Mouse (Mus musculus) lung, postnatal 0 days (tissue): ENCODE data around the gene Pld5. TPM values are rescaled to one million over a fixed set of nuclear protein-coding genes. Genes with fewer than 3 reads are reported as not detected.

Experiments
- ATAC-seq: fragments of 200-750 bp; cut with Nextera tagmentation; 2 replicates; pipeline ENCODE4 v1.8.0; 2017; ENCODE audit warnings: moderate library complexity
- DNase-seq: peaks from one replicate; pipeline ENCODE4 v3.0.0-alpha.2; 2016; ENCODE audit warnings: low spot score
- H3K27ac ChIP-seq: fragments of 300-500 bp; sonication (generic); 2 replicates; pipeline ENCODE4 v1.5.1; 2014; ENCODE audit warnings: antibody characterized with exemption, mild to moderate bottlenecking, low read length, mixed read lengths
- H3K27me3 ChIP-seq: fragments of 300-500 bp; sonication (generic); replicated peaks from 2 replicates; pipeline ENCODE4 v1.6.1; 2014; ENCODE audit warnings: low read length, mixed read lengths; ENCODE audit not compliant: insufficient read depth
- H3K36me3 ChIP-seq: fragments of 300-500 bp; sonication (generic); 2 replicates; pipeline ENCODE4 v1.6.1; 2014; ENCODE audit warnings: low read length, mixed read lengths; ENCODE audit not compliant: insufficient read depth
- H3K4me1 ChIP-seq: fragments of 300-500 bp; sonication (generic); 2 replicates; pipeline ENCODE4 v1.6.1; 2014; ENCODE audit warnings: antibody characterized with exemption, low read depth, low read length, mixed read lengths; ENCODE audit not compliant: insufficient read depth
- H3K4me2 ChIP-seq: fragments of 300-500 bp; sonication (generic); replicated peaks from 2 replicates; pipeline ENCODE4 v1.6.1; 2014; ENCODE audit warnings: low read depth, mild to moderate bottlenecking, low read length, moderate library complexity, mixed read lengths
- H3K4me3 ChIP-seq: fragments of 300-500 bp; sonication (generic); 2 replicates; pipeline ENCODE4 v1.5.1; 2014; ENCODE audit warnings: low read depth, low read length
- H3K9ac ChIP-seq: fragments of 300-500 bp; sonication (generic); replicated peaks from 2 replicates; pipeline ENCODE4 v1.6.1; 2014; ENCODE audit warnings: low read depth, mild to moderate bottlenecking
- H3K9me3 ChIP-seq: fragments of 300-500 bp; sonication (generic); 2 replicates; pipeline ENCODE4 v1.6.1; 2016; ENCODE audit warnings: low read length, mixed read lengths
- CTCF ChIP-seq: IDR thresholded peaks from 2 replicates; pipeline ENCODE4 v1.5.1; 2016; ENCODE audit warnings: antibody characterized with exemption, mild to moderate bottlenecking
- EP300 ChIP-seq: IDR thresholded peaks from 2 replicates; pipeline ENCODE4 v1.6.1; 2016; ENCODE audit warnings: antibody characterized with exemption, mild to moderate bottlenecking, control low read depth
- WGBS: fragments of 180-500 bp; shearing (Covaris S2); extraction: QIAGEN DNeasy Blood & Tissue Kit; methylation state at CpG from one replicate; pipeline ENCODE4 v1.1.7; 2014; 5-methylcytosine and 5-hydroxymethylcytosine counted together
- polyA plus RNA-seq: library from polyadenylated mRNA; unstranded; fragments of >200 nt; fragmentation: Nextera tagmentation; extraction: Ambion mirVana; gene quantifications from 2 replicates; pipeline ENCODE4 v1.2.1, GENCODE M21; 2015

Gene Pld5
- polyA plus RNA-seq, 1 experiment from 2014 or later, result 0.26 TPM

DNA sequence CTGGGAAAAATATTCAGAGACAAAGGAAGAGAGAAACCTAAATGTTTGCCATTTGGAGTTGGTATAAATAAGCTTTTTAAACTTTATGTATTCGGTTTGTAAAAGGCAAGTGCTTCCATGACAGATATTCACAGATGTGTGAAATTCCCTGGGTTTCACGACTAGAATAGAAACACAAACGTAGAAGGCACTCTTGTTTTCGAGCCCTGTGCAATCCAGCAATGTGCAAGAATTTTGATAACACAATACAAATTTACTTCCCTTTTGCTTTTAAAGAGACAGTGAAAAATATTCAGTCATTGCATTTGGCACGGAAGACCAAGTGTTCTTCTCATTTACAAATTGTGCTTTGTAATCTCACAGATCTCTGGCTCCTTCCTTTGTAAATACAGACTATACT lies 200.6 kb downstream of the Pld5 start:
- no peaks in the 10 kb centered on the region for H3K9me3 ChIP-seq
- no peak overlapping the region for H3K27ac ChIP-seq
- DNase-seq, result peak; percentile 26
- no peak for ATAC-seq
- H3K4me2 ChIP-seq, result no peak overlapping the region
- no peak overlapping the region for H3K4me3 ChIP-seq
- H3K27me3 ChIP-seq, result no peaks in the 10 kb centered on the region
- H3K36me3 ChIP-seq, result no peaks in the 10 kb centered on the region
- no peaks in the 10 kb centered on the region; the same call in 1 of the 2 replicates for H3K4me1 ChIP-seq
- H3K9ac ChIP-seq, result no peak overlapping the region
- WGBS, result 11% methylated on average over 5 of the region's 5 CpGs
- TF ChIP-seq EP300, result no peak
- TF ChIP-seq CTCF, result no peak

DNA sequence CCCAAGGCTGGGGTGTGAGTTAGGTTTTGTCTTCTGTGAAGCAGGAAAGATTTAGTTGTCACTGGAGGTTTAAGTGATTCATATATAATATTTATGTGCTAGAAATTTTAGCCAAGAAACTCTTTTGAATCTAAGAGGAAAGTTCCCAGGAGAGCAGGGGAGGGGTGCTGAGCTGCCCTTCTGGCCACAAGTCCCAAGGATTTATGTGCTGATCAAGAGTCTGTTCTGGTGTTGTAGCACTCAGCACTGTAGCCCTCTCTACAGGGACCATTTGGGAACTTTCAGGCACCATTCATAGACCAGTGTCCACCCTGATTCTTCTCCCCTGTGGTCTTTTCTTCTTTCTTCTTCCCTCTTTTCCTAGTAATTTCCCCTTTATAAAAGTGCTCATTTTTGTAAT lies 209.8 kb downstream of the Pld5 start:
- Histone ChIP-seq H3K9ac (no peak overlapping the region), H3K27ac (no peak overlapping the region), H3K36me3 (no peaks in the 10 kb centered on the region), H3K27me3 (no peaks in the 10 kb centered on the region), H3K4me3 (no peak overlapping the region), H3K9me3 (no peaks in the 10 kb centered on the region), H3K4me2 (no peak overlapping the region), H3K4me1 (no peaks in the 10 kb centered on the region)
- DNase-seq (no peak), ATAC-seq (no peak)
- TF ChIP-seq EP300 (no peak), CTCF (no peak)

DNA sequence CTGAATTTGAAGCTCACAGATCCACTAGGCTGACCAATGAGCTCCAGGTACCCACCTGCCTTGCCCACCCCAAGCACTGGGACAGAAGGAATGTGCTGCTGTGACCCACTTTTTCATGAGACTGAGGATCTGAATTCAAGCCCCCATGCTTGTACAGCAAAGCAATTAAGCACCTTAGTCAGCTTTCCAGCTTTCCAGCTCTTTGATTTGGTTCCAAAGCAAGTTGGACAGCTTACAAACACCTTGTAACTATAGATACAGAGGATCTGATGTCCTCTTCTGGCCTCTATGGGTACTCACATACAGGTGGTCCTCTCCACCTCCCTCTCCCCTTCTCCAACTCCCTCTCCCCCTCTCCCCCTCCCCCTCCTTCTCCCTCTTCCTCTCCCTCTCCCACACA lies 210.6 kb downstream of the Pld5 start:
- Histone ChIP-seq H3K4me3 (no peak overlapping the region), H3K27me3 (no peaks in the 10 kb centered on the region), H3K4me1 (no peaks in the 10 kb centered on the region), H3K9ac (no peak overlapping the region), H3K4me2 (no peak overlapping the region), H3K9me3 (no peaks in the 10 kb centered on the region), H3K36me3 (no peaks in the 10 kb centered on the region), H3K27ac (no peak overlapping the region)
- TF ChIP-seq EP300 (no peak), CTCF (no peak)
- ATAC-seq (no peak), DNase-seq (no peak)

DNA sequence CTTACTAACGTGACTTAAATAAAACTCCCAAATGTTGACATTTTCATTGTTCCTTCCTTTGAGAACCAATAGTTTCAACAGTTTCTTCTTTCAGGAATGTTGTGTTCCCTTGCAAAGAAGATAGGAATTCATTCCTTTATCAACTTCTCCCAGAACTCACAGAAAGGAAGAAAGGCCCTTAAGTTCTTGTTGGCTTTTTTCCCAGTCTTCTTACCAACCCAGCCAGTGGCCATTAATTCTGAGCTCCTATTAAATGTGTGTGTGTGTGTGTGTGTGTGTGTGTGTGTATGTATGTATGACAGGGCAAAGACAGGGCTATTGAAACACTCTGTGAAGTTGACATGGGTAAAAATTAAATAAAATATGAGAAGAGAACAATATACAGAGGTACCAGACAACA lies 221.5 kb downstream of the Pld5 start:
- ATAC-seq (no peak), DNase-seq (peak; percentile 29)
- H3K4me2 ChIP-seq, result no peak overlapping the region
- no peaks in the 10 kb centered on the region for H3K9me3 ChIP-seq
- H3K4me3 ChIP-seq, result no peak overlapping the region
- no peaks in the 10 kb centered on the region for H3K36me3 ChIP-seq
- WGBS, result 6% methylated on average over 1 of the region's 1 CpGs
- no peaks in the 10 kb centered on the region for H3K27me3 ChIP-seq
- no peak overlapping the region for H3K27ac ChIP-seq
- TF ChIP-seq CTCF (no peak), EP300 (no peak)
- H3K4me1 ChIP-seq, result no peaks in the 10 kb centered on the region
- H3K9ac ChIP-seq, result no peak overlapping the region

DNA sequence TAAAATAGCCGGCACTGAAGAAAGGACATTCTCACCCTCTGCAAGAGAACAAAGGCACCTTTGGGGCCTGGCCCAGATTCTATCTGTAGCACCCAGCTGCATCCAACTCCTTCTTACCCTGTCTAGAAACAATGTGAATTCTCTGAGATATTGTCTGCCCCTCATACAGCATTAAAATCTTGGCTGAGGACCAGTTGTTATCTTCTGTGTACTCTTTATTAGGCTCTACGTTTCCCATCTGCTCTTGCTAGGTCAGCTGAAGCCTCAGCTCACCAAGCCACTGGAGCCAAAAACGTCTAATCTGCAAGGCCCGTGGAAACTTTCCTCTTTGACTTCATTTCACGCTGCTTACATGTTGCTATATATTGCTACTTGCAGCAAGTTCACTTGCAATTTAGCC lies 228.1 kb downstream of the Pld5 start:
- Histone ChIP-seq H3K4me3 (no peak overlapping the region), H3K27me3 (no peaks in the 10 kb centered on the region), H3K27ac (no peak overlapping the region), H3K4me2 (no peak overlapping the region), H3K36me3 (no peaks in the 10 kb centered on the region), H3K9me3 (no peaks in the 10 kb centered on the region), H3K9ac (no peak overlapping the region), H3K4me1 (no peaks in the 10 kb centered on the region)
- TF ChIP-seq EP300, result no peak
- TF ChIP-seq CTCF, result no peak
- ATAC-seq (no peak), DNase-seq (no peak)
- WGBS, result 36% methylated on average over 5 of the region's 5 CpGs

DNA sequence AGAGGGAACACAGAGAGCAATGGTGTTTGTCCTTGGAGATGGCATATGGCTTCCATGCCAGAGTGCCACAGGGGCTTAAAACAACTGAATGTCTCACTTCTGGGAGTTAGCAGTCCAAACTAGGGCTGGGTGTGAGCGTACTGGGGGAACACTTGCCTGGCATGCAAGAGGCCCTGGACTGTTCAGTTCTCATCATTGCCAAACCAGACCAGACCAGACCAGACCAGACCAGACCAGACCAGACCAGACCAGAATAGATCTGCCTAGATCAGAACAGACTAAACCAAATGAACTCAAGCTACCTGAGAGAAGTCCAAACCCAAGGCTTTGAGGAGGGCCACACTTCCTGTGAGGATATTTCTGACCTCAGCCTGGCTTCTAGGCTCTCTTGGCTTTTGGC lies 228.7 kb downstream of the Pld5 start:
- no peaks in the 10 kb centered on the region for H3K4me1 ChIP-seq
- H3K27me3 ChIP-seq, result no peaks in the 10 kb centered on the region
- ATAC-seq (no peak), DNase-seq (no peak)
- 76% methylated on average over 1 of the region's 1 CpGs for WGBS
- H3K4me2 ChIP-seq, result no peak overlapping the region
- H3K9me3 ChIP-seq, result no peaks in the 10 kb centered on the region
- no peak overlapping the region for H3K27ac ChIP-seq
- TF ChIP-seq CTCF, result no peak
- TF ChIP-seq EP300, result no peak
- no peak overlapping the region for H3K9ac ChIP-seq
- no peaks in the 10 kb centered on the region for H3K36me3 ChIP-seq
- H3K4me3 ChIP-seq, result no peak overlapping the region

DNA sequence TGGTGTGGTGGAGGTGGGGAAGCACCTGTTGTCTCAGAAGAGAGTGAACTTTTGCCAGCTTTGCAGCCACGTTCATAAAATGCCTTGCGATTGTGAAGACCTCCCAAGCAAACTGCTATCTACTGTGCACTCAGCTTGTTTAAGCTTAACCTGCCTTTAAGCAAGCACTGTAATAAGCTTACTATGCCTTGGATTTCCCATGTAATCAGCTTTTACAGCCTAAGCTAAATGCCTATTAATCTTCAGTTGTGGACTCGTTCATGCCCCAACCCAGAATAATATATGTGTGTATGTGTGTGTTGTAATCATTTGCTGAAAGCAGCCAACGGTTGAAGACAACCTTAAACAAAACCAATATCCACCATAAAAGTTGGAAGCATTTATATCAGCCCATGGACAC lies 232.1 kb downstream of the Pld5 start:
- H3K4me3 ChIP-seq, result no peak overlapping the region
- ATAC-seq (no peak), DNase-seq (no peak)
- 69% methylated on average over 4 of the region's 4 CpGs for WGBS
- H3K9ac ChIP-seq, result no peak overlapping the region
- H3K36me3 ChIP-seq, result no peaks in the 10 kb centered on the region
- no peaks in the 10 kb centered on the region for H3K4me1 ChIP-seq
- no peaks in the 10 kb centered on the region for H3K9me3 ChIP-seq
- H3K4me2 ChIP-seq, result no peak overlapping the region
- no peak overlapping the region for H3K27ac ChIP-seq
- TF ChIP-seq CTCF, result no peak
- TF ChIP-seq EP300, result no peak
- no peaks in the 10 kb centered on the region for H3K27me3 ChIP-seq
